In the genomic region with DNA sequence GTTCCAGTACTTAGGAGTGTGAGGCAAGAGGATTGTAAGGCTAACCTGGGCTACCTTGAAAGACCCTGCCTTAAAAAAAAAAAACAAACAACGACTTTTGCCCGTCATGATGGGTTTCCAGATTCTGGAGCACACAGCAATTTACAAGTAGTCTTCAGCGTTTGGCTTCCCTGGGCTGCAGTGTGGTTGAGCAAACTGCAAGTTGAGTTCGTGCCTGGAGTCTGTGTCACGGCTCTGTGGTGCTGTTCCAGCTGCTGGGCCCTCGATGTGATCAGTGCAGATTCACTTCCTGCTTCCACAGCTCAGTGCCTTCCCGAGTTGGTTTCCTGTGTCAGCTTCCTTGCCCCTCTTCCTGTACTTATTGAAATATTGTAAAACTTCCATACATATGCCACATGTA, we compare ENCODE assay signal across 9 mouse cellular contexts. TPM values are rescaled to one million over a fixed set of nuclear protein-coding genes. Genes with fewer than 3 reads are reported as not detected.
A peak's percentile ranks its signal among the peaks of the same experiment; 100 is the strongest.
DNase-seq lines count a peak whose midpoint lies in the region; ATAC-seq lines count a peak whose summit lies in the region.
"Had no signal": no experiment of that assay in that cellular context is flagged by ENCODE, and none has a peak within 500 bp of the region (broad histone marks: within the 10 kb centered on the region; RNA-seq: fewer than 3 reads in every experiment).

No protein-coding gene starts in this region.

- no peak overlapping the region for H3K4me3 ChIP-seq in hindbrain, embryonic 15.5 days

- H3K9me3 ChIP-seq in hindbrain, embryonic 15.5 days: no peaks in the 10 kb centered on the region
- H3K9me3 ChIP-seq: G1E had no signal

- H3K4me2 ChIP-seq in hindbrain, embryonic 15.5 days: no peak overlapping the region

- H3K9ac ChIP-seq in hindbrain, embryonic 15.5 days: no peak overlapping the region

- ATAC-seq in common myeloid progenitor, adult 5-6 weeks (replicated peaks; ENCODE audit: low read depth, poor library complexity, severe bottlenecking): peak; percentile 66; the same call in 1 of the 2 replicates
- no peak for ATAC-seq in hindbrain, embryonic 15.5 days (ENCODE audit: low FRiP score, low read depth)

- no peaks in the 10 kb centered on the region for H3K27me3 ChIP-seq in hindbrain, embryonic 15.5 days

- peak; percentile 28 for DNase-seq in gastrocnemius, postnatal 25 days
- DNase-seq in gastrocnemius, postnatal 10 days: no peak
- DNase-seq in lung, postnatal 10 days: peak; percentile 28
- DNase-seq in thymus, postnatal 10 days (ENCODE audit: low spot score in 2 of 2): no peak
- DNase-seq in layer of hippocampus, adult 9-11 months: no peak
- DNase-seq in right cerebral cortex, postnatal 25 days: no peak

- H3K27ac ChIP-seq in hindbrain, embryonic 15.5 days (replicated peaks): peak overlapping the region; percentile 71

- H3K4me1 ChIP-seq in hindbrain, embryonic 15.5 days (replicated peaks): peaks cover 18% of the 10 kb centered on the region

- peaks cover 6% of the 10 kb centered on the region; the same call in 1 of the 2 replicates for H3K36me3 ChIP-seq in hindbrain, embryonic 15.5 days

- WGBS in hindbrain, embryonic 15.5 days: 71% methylated on average over 7 of the region's 7 CpGs

RNA-seq across cellular contexts. Expression of gene Trp53bp2, which starts 52.3 kb away (rescaled TPM):
- total RNA-seq in gastrocnemius, postnatal 25 days (2021): 1 to 10 TPM; 8.5 to 8.6 TPM
- total RNA-seq in gastrocnemius, postnatal 10 days (2021): 10 to 100 TPM; 14.2 to 14.5 TPM
- 8.6 and 9.6 TPM in 2 replicates for total RNA-seq in common myeloid progenitor, adult 5-6 weeks (2017)
- 18.1 and 18.9 TPM in 2 replicates for polyA plus RNA-seq in hindbrain, embryonic 15.5 days (2015; fragmentation: Nextera tagmentation; extraction: Ambion mirVana)

RNA-seq across cellular contexts. Expression of gene Capn2, which starts 56.1 kb away (rescaled TPM):
- 10 to 100 TPM; 52.0 to 59.4 TPM for total RNA-seq in gastrocnemius, postnatal 25 days (2021)
- total RNA-seq in gastrocnemius, postnatal 10 days (2021): 10 to 100 TPM; 79.2 to 87.6 TPM
- 22.4 TPM in 2 replicates for total RNA-seq in common myeloid progenitor, adult 5-6 weeks (2017)
- 93.3 and 93.9 TPM in 2 replicates for polyA plus RNA-seq in hindbrain, embryonic 15.5 days (2015; fragmentation: Nextera tagmentation; extraction: Ambion mirVana)
- polyA plus RNA-seq: G1E had no signal

Comparison
In these comparisons a context has a peak if more than half of its experiments do, and no peak if none do; other contexts are left out.
1. DNase-seq: peak in gastrocnemius, postnatal 25 days (single experiment) and lung, postnatal 10 days (single experiment); none in gastrocnemius, postnatal 10 days (single experiment), thymus, postnatal 10 days (0 of 2), layer of hippocampus, adult 9-11 months (single experiment) and right cerebral cortex, postnatal 25 days (single experiment).